Mouse (Mus musculus): Measurements from ENCODE around the gene Cmss1.
A peak's percentile ranks its signal among the peaks of the same experiment; 100 is the strongest.
"Not testable (repeated sequence)": the region's sequence is repeated elsewhere in the genome, so short reads cannot be mapped to it uniquely, and the experiment has no call there.

Gene Cmss1

GRCm38 (mm10) chr16:57392461-57392860 lies 214.2 kb downstream of the Cmss1 start:
- DNase-seq (ENCODE audit: low spot score in 2 of 2) = no peak

- DNase-seq (ENCODE audit: low spot score in 2 of 2) = not testable (repeated sequence)
Measured at GRCm38 (mm10) chr16:57391171-57391570, 215.5 kb downstream of the Cmss1 start.

- no peak for DNase-seq (ENCODE audit: low spot score in 2 of 2)
Measured at GRCm38 (mm10) chr16:57389566-57390251, 217.0 kb downstream of the Cmss1 start.

DNA sequence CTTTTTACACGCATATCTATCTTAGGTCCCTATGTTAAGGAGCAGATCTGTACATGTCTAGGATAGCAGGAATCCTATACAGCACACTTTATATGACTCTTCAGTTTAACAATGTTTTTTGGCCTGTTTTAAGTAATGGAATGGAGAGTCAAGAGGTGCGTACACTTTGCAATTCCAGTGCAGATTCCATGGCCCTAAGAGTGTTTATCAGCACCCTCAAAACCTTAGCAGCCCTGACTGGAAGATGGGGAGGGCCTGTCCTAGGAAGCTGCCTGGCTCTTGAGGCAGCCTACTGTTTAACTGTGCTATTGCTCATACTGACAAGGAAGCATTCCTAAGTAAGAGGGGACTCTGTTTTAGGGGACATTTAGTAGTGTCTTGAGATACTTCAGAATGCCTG lies 222.4 kb downstream of the Cmss1 start:
- no peak for DNase-seq (ENCODE audit: low spot score in 2 of 2)

DNA sequence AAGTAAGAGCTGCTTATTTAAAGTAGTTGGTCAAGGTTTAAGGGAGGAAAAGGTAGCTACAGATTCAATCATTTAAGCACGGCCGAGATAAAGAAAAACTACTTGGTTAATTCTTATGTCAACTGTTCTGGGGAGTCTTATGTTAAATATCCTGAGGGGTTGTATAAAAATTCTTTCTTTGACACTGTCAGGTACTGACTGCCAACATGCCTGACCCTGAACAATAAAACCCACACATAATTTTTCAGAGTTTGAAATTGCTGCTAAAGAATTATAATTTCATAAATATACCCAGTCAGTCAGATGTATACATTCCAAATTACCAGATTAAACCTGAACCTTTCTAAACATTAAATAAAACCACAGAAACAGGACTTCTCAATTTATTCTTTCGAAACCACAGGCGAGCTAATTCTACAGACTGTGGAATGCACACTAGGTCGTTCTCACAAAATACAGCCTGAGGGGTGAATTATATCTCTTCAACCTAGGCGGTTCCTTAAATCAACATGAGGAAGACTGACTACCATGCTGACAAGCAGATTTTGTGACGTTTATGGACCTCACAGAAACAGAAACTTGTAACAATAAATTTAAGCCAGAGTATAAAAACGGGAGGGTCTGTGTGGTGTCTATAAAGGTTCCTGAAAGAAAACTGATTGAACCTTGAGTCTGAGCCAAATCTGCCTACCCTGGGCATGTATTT lies 223.2 kb downstream of the Cmss1 start:
- no peak for DNase-seq (ENCODE audit: low spot score in 2 of 2)

- no peak for DNase-seq (ENCODE audit: low spot score in 2 of 2)
Measured at GRCm38 (mm10) chr16:57378631-57379330, 227.9 kb downstream of the Cmss1 start.

DNA sequence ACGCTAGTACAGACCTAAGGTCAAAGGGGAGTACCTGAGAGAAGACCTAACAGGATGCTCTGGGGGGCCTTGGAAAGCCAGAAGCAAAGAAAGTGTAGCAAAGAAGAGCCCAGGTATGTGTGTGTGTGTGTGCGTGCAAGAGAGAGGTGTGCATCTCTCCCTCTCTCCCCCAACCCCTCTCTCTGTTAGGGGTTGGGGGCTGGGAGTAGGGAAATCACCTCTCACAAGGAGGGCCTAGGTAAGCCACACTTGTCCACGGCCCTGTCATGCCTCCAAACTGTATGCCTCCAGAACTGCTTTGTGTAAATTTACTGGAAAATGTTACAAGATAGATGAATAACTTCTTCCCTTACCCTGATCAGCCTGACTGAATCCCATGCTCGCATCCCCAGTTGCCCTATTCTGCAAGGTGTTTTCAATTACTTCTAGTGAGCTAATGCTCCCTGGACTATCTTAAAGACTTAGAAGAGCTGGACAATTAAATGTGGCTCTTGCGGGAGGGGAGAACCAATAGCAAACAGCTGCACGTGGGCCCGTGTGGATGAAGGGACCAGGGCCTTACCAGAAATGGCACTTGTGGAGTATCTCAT lies 231.3 kb downstream of the Cmss1 start:
- DNase-seq (ENCODE audit: low spot score in 2 of 2) = no peak

- no peak for DNase-seq (ENCODE audit: low spot score in 2 of 2)
Measured at GRCm38 (mm10) chr16:57372156-57372555, 234.5 kb downstream of the Cmss1 start.

GRCm38 (mm10) chr16:57369846-57370496 lies 236.7 kb downstream of the Cmss1 start:
- no peak for DNase-seq (ENCODE audit: low spot score in 2 of 2)

GRCm38 (mm10) chr16:57366941-57367694 lies 239.5 kb downstream of the Cmss1 start:
- DNase-seq (ENCODE audit: low spot score in 2 of 2) = no peak

GRCm38 (mm10) chr16:57366141-57366540 lies 240.5 kb downstream of the Cmss1 start:
- DNase-seq (ENCODE audit: low spot score in 2 of 2) = no peak

DNA sequence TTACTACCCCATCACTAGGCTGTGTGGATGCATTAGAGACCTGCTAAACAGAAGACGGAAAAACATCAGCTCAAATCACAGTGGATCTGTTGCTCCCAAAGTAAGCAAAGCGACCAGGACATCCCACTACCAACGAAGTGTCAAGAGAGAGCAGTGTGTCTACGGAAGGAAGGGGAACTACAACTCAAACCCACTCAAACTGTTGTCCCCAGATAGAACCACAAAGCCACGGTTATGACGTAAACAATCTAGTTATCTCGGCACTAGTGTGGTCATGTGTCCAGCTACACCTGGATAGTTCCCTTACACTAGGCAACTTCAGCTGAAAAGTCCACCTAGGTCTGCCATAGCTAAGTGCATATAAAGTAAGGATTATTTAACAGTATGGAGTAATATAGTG lies 242.2 kb downstream of the Cmss1 start:
- DNase-seq (ENCODE audit: low spot score in 2 of 2) = no peak

GRCm38 (mm10) chr16:57362679-57363401 lies 243.8 kb downstream of the Cmss1 start:
- DNase-seq (ENCODE audit: low spot score in 2 of 2) = peak; percentile 58 to 66

DNA sequence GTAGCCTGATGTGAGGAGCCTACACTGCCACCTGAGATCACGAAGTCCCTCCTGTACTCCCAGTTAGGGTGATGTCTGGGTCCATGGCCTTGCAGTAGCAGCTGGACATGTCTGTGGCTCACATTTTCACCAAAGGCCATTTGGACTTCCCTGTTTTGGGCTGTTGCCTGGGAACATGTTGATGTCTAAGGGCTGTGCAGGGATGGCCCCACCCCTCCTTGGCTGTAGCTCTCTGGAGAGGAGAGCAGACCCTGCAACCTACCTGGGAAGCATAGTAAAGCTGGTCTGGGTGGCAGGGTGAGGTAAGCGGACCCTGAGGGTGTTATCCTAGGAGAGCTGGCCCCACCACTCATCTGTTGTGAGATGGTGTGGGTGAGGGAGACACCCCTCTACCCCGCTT lies 245.9 kb downstream of the Cmss1 start:
- DNase-seq (ENCODE audit: low spot score in 2 of 2) = no peak

- DNase-seq (ENCODE audit: low spot score in 2 of 2) = no peak
Measured at GRCm38 (mm10) chr16:57359251-57359650, 247.4 kb downstream of the Cmss1 start.

DNA sequence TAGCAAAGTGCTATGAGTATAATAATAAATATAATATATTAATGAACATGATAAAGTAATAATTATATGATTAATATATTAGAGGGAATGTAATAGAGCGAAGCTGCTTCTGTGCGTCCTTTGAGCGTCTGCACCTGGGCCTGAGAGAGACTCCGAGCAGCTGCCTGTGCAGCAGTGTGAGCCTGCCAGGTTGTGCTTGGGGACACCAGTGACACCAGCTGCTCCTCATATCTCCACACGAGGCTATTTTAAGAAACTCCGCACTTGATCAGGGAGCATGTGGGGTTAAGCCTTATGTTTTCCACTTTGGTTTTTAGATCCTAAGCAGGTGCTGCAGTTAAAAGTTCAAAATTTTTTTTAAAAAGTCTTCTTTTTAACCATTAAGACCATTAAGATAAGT lies 249.7 kb downstream of the Cmss1 start:
- no peak for DNase-seq (ENCODE audit: low spot score in 2 of 2)

DNA sequence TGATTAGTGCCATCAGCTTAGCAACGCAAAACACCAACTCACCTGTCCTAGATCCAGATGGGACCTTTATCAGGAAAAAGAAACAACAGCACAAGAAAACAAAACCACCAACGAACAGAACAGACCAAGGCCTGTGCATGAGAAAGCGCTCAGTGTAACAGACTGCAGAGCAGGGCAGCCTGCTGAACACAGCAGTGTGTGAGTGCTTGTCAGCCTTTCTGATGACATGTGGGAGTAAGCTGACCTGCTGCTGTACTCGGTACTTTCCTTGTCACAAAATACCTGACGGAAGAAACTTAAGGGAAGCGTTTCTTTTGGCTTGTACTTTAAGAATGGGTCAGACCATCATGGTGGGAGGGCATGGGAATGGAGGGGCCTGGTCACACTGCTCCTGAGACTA lies 250.2 kb downstream of the Cmss1 start:
- no peak for DNase-seq (ENCODE audit: low spot score in 2 of 2)

DNA sequence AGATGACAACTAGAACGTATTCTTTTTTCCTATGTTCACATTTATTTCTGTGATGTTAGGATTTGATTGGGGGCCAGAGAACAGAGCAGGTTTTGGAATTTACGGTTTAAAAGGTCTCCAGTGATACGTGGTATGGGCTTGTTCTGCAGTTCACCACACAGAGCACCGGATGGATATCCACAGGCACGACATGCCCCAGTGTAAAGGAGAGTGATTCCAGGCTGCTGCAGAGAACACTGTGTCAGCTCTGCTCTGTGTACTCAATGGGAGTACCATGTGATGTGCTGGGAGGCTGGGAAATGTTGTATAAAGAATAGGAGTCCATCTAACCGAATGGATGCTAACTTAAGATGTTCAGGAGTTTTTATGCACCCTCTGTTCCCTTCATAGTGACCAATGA lies 252.7 kb downstream of the Cmss1 start:
- DNase-seq (ENCODE audit: low spot score in 2 of 2) = no peak

DNA sequence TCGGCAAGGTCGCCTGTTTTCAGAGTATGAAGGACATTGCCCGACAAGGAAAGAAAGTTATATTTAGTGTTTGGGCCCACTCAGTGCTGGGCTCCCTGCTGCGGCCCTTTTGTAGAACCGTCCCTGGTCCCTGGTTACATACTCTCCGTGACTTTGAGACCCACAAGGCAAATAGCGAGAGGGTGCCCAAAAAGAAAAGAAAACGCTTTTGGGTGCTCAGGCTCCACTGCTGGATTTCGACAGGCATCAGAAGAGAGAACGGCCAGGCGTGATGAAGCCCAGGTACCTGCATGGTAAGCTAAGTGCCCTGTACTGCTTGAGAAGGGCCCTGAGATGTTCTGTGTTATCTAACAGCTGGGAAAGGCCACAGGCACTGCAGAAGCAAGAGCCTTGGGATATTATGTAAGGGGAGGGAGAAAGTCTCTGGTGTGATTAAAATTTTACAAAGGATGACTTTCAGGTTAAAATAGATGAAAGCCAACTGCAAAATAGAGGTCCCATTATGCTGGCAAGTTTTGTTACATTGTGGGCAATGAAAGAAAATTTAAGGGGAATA lies 253.4 kb downstream of the Cmss1 start:
- DNase-seq (ENCODE audit: low spot score in 2 of 2) = no peak

DNA sequence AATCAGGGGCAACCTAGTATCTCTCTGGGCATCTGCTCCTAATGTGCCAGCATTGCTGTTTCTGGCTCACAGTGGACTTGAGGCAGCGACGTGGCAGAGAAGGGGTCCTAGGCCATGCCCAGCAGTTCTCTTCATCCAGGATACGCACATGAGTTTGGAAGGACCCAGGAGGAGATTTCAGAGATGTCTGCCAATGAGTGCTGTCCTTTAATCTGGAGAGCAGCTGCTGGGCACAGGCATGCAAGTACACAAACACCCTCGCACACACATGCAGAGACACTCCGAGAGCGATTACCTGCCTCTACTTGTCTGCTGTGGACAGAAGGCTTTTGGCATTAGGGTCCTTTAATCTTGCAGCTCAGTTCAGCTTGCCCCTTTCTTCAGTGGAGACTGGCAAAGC lies 253.9 kb downstream of the Cmss1 start, which contains the start of gene Filip1l:
Gene Filip1l, plus strand, starts transcription at position 343 of the 400 bp plus-strand sequence.
- DNase-seq (ENCODE audit: low spot score in 2 of 2) = no peak
